Mouse (Mus musculus) spleen, adult 12 weeks (tissue): Measurements from ENCODE around the gene Nfx1.
"Not testable (repeated sequence)": the region's sequence is repeated elsewhere in the genome, so short reads cannot be mapped to it uniquely, and the experiment has no call there.

Experiments
- DNase-seq: peaks from one replicate; pipeline ENCODE4 v3.0.0; 2022; ENCODE audit warnings: low spot score

The Nfx1 gene

DNA sequence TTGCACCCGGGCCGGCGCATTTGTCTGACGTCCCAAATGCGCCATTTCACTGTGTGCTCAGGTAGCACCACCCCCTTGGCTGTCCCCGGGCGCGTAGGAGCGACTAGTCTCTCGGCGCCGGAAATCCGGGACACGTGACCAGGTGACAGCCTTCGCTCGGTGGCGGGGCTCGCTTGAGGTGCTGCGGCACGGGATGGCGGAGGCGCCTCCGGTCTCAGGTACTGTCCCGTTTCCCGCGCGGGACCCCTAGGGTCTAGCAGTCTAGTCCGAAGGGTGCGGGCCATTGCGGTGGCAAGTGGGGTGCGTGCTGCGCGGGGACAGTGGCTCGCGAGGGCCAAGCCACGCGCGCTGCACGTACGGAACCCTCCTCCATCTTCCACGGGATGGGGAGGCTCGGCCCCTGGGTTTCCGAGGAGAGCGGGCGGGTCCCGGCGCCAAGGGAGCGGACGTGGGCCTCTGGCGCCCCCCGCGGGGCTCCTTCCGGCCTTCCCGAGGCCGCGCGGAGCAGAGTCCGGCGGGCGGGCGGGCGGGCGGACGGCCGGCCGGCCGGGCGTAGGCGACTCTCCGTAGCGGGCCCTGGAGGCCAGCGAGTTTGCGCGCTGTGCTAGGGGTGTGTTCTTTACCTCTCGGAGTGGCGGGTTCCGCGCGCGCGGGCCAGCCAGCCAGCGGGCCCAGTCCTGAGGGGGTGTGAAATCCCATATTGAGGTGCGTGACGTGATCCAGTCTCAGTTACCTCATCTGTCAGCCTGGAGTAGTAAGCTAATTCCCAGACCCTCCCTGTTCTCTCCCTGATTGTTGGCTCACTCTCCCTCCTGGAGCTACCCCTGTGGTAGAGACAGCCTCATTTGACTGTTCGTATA, at the start of gene Nfx1:
Gene Nfx1 (plus strand): TSS at position 65 of the 860 bp plus-strand sequence.
- peak; percentile 88 for DNase-seq

DNA sequence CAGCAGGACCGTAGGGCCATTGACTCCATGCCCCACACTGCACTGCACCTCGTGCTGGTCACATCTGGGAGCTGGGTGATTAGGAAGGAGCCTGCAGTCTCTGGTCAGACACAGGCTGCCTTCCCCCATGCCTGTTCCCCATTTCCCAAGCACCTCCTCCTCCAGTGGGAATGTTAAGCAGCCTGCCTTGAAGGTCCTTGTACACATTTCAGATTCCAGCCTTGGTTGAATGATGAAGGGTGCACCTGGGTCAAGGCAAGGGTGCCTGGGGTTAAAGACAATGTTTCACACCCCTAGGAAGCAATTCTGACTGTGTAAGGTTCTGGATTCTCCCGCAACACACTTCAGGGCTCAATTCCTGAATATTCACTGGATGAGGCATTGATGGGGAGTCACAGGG, 49.4 kb upstream of the Nfx1 start:
- no peak for DNase-seq

DNA sequence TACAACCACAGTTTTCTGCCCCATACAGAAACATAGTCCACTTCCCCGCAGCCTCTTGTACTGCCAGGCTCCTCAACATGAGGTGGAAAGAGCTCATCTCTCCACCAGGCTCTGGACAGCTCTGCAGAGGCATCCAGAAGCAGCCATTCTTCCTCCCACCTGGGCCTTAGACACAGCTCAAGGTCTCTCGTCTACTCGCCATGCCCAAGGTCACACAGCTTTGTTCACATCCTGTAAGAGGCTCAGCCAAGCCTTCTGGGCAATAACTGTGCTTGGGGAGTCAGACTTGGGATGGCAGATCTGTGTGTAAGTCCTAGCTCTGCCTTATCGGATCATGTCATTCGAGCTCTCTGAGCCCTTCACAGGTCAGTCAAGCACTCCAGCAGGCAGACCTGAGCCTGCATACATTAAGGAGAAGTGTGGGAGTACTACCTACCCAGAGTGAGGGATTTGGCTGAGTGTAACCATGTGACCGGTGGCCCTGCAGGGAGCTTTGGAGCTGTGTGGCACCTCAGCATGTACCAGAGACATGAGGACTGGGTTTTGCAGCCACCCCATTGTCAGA, 47.5 kb upstream of the Nfx1 start:
- DNase-seq, result no peak

DNA sequence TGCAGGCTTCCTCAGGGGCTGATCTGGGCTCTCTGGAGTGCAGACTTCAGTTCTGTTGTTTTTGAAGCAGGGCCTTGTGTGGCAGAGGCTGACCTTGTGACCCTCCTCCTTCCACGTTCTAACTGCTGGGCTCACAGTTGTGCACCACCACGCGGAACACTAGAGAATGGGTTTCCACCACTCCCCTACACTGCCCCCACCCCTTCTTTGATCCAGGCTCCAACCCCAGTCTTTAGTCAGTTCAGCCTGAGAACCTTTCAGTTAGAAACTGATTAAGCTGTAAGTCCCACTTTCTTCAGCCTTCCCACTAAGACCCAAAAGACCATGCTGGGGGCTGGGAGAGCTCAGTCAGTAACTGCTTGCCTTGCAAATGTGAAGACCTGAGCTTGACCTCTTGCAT, 45.1 kb upstream of the Nfx1 start:
- no peak for DNase-seq

DNA sequence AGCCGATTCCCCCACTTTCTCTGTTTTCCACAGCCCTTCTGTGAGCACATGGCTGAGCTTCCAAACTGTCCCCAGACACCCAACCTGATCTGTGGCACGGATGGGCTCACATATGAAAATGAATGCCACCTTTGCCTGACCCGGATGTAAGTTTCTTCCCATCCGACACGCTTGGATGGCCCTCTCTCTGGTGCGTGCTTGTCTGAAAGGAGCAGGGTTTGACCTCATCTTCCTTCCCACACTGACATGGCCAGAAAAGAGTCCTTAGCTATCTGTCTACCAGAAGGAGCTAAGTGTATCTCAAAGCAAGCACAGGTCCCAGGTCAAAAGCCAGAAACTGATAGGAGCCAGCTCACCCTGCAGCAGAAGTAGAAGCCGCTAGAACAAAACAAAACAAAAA, 41.7 kb upstream of the Nfx1 start:
- DNase-seq, result no peak

DNA sequence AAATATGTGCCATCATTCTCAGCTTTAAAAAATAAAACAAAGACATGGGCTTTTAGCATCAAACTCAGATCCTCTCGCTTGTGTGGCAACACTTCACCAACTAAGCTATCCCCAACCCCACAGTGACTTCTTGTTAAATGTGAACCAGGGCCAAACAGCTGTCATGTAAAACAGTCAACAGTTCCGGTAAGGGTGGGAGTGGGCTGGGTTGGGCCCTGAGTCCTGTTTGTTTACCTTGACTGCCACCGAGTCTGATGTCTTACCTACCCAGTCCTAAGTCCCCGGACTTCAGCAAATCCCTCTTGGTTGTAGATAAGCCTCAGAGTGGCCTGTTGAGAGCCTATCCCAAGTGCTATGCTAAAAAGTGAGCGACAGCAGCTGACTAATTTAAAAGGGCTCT, 37.0 kb upstream of the Nfx1 start:
- DNase-seq, result no peak

DNA sequence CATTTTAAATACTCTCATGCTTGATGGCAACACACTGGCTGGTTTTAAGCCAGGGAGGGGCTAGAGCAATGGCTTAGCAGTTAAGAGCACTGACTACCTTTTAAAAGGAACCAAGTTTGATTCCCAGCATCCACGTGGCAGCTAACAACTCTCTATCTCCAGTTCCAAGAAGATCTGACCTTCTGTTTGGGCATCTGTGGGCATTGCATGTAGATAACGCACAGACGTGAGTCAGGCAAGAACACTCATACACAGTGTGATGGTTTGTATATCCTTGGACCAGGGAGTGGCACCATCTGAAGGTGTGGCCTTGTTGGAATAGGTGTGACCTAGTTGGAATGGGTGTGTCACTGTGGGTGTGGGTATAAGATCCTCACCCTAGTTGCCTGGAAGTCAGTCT, 36.3 kb upstream of the Nfx1 start:
- DNase-seq, result not testable (repeated sequence)

DNA sequence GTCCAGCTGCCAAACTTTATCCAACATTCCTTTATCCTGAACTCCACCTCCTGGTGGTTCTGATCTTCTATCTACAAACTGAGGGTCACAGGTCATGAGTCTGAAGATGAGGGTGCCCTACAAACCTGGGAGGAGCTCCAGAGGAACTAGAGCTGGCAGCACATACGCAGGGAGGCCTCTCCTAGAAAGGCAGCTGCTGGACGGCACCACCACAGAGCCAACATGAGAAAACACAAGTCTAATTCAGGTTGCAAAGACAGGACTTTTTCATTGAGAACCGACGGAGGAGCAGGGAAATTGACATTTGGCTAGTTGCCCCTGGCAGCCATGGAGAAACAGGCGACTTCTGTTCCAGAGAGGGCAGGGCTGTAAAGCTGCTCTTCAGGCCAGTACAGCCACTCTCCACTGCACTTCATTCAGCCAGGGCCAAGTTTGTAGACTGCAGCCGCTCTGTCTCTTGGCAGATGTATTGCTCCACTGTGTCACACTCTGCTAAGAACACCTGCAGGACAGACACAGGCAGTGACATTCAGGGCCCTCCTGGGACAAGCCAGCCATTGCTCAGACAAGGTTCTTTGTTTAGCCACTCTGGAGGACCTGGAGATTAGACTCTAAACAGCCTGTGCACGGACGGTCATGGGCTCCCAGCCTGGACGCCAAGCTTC, 34.4 kb upstream of the Nfx1 start:
- no peak for DNase-seq

DNA sequence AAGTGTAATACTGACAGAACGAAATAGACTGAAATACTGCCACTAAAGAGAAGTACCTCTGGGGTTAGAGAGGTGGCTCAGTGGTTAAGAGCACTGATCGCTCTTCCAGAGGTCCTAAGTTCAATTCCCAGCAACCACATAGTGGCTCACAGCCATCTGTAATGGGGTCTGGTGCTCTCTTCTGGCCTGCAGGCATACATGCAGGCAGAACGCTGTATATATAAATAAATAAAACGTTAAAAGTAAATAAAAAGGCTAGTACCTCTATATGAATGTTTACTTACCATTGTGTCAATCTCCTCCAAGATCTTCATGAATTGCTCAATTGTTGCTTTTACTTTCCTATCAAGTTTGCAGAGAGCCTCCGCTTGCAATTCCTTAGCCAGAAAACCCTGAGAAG, 31.9 kb upstream of the Nfx1 start:
- no peak for DNase-seq

DNA sequence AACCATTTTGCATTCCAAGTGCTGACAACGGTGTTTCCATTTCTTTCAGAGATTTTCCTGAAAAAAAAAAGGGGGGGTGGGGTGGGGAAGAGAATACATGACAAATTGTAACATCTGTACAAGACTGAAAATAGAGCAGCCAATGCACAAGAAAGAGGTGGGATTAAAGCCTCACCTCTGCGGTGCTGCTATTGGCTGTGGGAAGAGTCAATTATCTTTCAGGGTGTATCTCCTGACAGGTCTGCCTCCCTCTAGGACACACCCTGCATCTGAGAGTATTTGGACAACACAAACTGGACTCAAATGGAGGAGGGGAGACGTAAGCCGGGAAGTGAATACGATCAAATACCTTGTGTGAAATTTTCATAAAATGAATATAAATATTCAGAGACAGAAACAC, 27.1 kb upstream of the Nfx1 start:
- no peak for DNase-seq

DNA sequence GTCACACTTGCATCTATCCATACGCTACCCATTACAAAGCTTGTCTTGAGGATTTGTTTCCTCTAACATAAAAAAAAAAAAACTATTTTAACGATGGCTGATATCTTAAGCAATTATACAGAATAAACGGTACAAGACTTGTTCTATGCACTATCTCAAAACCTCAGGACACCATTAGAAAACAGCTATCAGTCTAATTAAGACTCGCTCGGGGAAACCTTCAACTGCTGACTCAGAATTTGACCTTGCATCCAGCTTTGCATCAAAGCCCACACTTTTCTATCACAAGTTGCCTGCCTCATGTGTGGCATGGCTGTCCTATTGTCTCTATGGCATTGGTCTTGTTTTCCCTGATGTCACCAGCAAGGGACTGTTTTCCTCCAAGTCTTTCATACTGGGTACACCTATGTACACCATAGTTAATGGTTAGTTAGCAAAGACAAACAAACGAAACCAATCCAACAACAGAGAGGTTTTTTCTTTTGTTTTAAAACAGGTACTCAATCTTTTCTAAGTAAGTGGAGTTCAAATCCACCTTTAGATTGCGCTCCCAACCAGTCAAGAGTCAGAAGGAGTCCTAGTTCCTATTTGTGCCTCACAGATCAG, 24.1 kb upstream of the Nfx1 start:
- DNase-seq, result no peak

DNA sequence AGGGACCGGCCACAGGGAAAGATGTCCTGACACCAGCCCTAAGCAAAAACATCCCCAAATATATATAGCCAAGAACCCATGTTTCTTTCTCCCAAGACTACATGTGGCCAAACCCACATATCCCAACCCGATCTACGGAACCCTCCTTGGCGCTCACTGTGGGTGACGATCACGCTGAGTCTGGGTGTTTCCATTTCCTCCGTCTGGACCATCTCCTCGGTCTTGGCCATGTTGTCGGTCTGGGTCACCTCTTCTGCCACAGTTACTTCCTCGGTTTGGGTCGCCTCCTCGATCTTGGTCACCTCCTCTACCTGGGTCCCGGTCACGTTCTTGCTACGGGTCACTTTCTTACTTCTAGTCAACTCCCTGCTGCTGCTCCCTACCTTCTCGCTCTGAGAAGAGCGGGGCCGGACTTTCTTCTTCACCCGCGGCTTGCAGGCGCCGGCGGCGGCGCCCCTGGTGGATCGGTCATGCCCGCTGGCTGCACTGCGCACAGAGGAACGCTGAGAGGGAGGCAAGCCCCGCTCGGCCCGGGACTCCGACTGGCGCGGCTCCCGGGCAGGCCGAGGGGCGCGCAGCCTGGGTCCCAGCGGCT, 23.0 kb upstream of the Nfx1 start:
- no peak for DNase-seq

DNA sequence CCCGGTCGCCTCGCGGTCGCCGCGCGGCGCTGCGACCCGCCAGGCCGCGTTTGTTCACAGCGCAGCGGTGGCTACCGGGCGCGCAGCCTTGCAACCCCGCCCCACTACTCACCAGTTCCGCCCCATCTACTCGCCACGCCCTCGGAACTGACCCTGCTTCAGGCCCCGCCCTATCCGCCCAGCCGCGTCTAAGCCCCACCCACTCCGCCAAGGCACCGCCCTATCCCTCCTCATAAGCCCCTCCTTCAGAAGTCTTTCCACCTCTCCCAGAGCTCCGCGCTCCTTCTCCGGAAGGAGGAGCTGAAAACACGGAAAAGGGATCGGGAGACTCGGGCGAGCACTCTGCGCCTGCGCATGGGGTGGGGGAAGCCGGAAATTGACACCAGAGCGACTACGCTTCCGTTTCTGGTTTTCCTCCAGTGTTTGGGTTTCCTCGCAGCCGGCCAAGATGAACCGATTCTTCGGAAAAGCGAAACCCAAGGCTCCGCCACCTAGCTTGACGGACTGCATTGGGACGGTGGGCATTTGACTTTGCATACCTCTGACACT, 22.5 kb upstream of the Nfx1 start, which contains the start of the genes Bag1 and Chmp5:
Gene Bag1 (minus strand): TSS at position 135 of the 549 bp plus-strand sequence.
Gene Chmp5 (plus strand): TSS at position 248 of the 549 bp plus-strand sequence.
- DNase-seq, result peak; percentile 98

DNA sequence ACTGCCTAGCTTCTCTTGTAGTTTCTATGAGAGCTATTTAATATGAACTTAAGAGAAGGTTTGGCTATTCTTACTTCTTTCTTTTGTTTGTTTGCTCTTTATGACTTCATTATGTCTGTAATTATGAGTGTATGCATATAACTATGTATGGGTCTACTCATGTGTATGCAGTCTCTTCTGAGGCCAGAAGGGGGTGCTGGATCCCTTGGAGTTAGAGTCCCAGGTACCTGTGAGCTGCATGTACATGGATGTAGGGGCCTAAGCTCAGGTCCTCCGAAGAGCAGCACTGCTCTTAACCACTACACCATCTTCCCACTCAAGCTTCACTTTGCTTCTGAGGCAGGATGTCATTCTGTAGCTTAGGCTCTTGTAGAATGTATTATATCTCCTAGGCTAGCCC, 17.2 kb upstream of the Nfx1 start:
- no peak for DNase-seq

DNA sequence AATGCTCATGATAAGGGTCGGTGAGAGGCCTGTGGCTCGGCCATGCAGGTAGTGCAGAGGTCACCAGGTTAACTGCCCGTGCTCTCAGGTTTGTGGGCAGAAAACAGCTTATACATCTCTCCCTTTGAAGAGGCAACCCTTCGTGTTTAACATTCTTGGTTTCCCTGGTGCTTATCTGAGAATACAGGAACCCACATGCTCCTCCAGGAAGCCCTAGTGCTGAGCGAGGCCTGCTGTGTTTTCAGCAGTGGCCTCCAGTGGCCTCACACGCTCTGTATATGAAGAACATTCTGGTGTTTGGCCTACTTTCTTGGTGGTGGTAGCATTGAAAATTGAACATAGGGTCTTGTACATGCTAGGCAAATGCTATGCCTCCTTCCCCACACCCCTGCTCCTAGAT, 14.8 kb upstream of the Nfx1 start:
- no peak for DNase-seq

DNA sequence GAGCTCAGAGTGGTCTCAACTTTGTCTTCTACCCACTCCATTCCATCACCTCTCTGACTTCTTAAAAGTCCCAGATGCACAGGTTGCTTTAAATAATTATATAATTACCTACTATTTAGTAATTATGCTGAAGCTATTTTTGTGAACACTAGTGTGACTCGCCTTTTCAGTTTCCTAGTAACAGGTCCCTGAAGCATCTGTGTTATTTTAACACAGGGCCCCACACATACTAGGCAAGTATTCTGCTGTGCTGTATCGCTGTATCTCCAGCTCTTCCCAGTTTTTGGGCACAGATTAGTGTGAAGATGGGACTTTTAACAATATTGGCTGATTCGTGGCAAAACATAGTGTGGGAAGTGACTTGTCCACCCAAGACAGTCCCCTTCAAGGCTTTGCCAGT, 7.2 kb upstream of the Nfx1 start:
- DNase-seq, result no peak

DNA sequence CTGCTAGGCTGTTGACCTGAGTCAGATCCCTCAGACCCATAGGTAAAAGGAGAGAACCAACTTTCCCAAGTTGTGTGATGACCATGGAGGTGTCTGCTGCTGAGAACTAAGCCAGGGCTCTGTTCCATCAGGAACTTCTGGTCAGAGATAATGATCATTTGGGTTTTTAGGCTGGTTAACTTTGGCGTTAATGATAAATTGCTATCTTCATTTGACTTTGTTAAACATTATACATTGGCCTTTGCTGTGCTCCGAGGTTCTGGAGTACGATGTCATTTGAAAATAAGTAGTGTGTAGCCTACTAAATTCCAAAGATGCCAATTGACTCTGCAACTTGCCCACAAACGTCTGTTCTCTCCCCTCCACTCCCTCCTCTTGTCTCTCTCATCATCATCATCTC, 1.5 kb upstream of the Nfx1 start:
- no peak for DNase-seq

DNA sequence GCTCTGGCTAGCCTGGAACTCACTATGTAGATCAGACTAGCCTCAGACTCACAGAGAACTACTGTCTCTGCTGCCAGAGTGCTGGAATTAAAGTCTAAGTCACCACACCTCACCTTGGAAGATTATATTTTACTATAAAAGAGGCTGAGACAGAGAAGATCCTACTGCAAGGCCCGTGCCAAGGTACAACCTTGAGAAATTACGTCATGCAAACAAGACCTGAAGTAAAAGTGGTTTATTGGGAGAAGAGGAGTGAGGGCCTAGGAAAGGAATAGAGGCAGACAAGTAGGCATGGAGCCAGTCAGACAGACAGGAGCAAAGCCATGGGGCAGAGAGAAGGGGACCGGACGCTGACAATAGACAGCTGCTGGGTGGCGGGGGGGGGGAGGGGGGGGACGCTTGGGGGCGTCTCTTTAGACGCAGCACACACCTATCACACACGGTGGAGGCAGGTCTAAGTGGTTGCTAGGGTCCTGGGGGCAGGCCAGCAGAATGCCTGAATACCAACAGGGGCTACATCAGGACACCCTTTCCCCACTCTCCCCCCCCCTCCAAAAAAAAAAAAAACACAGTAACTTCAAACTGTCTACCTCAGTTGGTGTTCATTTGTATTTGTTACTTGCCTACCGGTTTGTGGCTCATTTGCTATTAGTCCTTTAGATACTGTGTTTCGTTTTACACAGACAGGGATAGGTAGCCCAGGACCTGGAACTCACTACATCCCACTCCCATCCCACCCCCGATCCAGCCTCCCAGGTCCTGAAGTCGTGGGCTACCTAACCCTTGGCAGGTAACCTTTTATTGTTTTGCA, 720 bp upstream of the Nfx1 start:
- DNase-seq, result no peak

DNA sequence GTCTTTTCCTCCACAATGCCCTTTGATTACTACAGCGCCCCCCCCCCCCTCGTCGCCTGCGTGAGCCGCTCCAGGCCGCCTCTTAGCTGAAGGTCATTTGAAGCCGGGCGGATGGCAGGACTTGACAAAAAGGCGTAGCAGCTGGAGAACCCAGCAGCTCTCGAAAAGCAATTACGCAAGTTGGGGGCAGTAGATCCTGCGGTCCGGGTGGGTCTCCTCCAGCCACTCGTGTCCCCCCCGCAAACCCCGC, 189 bp upstream of the Nfx1 start:
- DNase-seq, result no peak

DNA sequence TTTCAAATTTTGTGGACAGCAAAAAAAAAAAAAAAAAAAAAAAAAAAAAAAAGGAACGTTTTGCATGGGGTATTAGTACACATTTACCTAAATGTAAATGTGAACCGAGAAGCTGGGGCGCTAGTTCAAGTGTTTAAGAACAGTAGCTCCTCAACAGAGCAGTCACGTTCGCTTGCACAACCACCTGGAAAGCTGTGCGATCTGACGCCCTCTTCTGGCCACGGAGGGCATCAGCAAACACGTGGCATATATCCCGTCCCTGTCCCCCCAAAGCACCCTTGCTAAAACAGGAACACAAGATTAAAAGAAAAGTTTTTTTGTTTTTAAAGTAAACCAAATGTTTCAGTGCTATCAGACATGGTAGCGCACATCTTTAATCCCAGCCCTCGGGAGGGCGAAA, 1.0 kb downstream of the Nfx1 start:
- DNase-seq, result peak; percentile 51

DNA sequence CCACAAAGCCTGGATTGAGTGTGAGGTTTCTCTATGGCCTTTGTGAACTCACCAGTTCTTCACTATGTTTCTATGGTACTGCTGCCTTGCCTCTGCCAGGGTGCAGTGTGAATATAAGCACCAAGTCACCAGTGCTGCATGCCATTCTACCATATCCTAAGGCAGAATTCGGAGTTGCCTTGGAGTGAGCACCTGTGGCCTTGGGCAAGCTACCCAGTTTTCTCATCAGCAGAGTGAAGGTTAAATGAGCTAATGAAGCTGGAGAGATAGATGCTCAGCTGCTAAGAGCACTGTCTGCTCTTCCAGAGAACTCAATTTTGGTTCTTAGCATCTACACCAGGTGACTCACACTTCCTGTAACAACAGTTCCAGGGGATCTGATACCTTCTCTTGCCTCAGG, 3.3 kb downstream of the Nfx1 start:
- no peak for DNase-seq

DNA sequence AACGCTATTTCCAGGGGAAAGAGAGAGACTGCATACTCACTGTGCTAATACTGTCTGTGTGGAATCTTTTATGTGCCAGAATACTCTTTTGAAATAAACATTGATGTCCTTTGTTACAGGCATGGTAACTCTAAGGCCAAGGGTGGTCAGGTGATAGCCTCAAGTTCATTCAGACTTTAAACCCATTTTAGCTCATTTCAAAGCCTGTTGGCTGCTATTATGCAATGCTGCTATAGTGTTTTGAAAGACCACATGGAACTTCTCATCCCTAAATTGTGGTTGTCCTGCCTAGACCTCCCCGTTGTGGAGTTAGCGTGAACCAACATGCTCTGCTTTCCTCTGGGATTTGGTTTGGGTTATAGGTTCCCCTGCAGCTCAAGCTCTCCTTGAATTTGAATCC, 5.0 kb downstream of the Nfx1 start:
- no peak for DNase-seq
